Mouse (Mus musculus) neural tube, embryonic 13.5 days (tissue): ENCODE results near the gene Gm20538. TPM values are rescaled to one million over a fixed set of nuclear protein-coding genes. Genes with fewer than 3 reads are reported as not detected.

Experiments used
- ATAC-seq: fragments of 200-750 bp; cut with Nextera tagmentation; 2 replicates; pipeline ENCODE4 v1.8.0; 2017; ENCODE audit warnings: low read depth, mild to moderate bottlenecking, moderate TSS enrichment, moderate library complexity
- H3K27ac ChIP-seq: fragments of 300-500 bp; sonication (generic); replicated peaks from 2 replicates; pipeline ENCODE4 v1.5.1; 2015; ENCODE audit warnings: moderate library complexity, mild to moderate bottlenecking, inconsistent platforms
- H3K27me3 ChIP-seq: fragments of 300-500 bp; sonication (generic); 2 replicates; pipeline ENCODE4 v1.6.1; 2015; ENCODE audit warnings: mild to moderate bottlenecking, inconsistent platforms
- H3K36me3 ChIP-seq: fragments of 300-500 bp; sonication (generic); 2 replicates; pipeline ENCODE4 v1.6.1; 2015; ENCODE audit warnings: mild to moderate bottlenecking, inconsistent platforms
- H3K4me1 ChIP-seq: fragments of 300-500 bp; sonication (generic); replicated peaks from 2 replicates; pipeline ENCODE4 v1.6.1; 2015; ENCODE audit warnings: inconsistent platforms
- H3K4me2 ChIP-seq: fragments of 300-500 bp; sonication (generic); 2 replicates; pipeline ENCODE4 v1.6.1; 2015; ENCODE audit warnings: inconsistent platforms, mild to moderate bottlenecking, moderate library complexity
- H3K4me3 ChIP-seq: fragments of 300-500 bp; sonication (generic); 2 replicates; pipeline ENCODE4 v1.5.1; 2015; ENCODE audit warnings: mild to moderate bottlenecking, inconsistent platforms
- H3K9ac ChIP-seq: fragments of 300-500 bp; sonication (generic); 2 replicates; pipeline ENCODE4 v1.6.1; 2015; ENCODE audit warnings: moderate library complexity, mild to moderate bottlenecking, inconsistent platforms
- H3K9me3 ChIP-seq: fragments of 300-500 bp; sonication (generic); 2 replicates; pipeline ENCODE4 v1.6.1; 2016; ENCODE audit warnings: inconsistent platforms
- WGBS: fragments of 180-500 bp; shearing (Covaris S2); methylation state at CpG from one replicate; pipeline ENCODE4 v1.1.7; 2015; 5-methylcytosine and 5-hydroxymethylcytosine counted together
- polyA plus RNA-seq: library from polyadenylated mRNA; unstranded; fragments of >200 nt; fragmentation: Nextera tagmentation; extraction: Ambion mirVana; gene quantifications from 2 replicates; pipeline ENCODE4 v1.2.1, GENCODE M21; 2015

Gene Gm20538
- not detected in 2 replicates for polyA plus RNA-seq

DNA sequence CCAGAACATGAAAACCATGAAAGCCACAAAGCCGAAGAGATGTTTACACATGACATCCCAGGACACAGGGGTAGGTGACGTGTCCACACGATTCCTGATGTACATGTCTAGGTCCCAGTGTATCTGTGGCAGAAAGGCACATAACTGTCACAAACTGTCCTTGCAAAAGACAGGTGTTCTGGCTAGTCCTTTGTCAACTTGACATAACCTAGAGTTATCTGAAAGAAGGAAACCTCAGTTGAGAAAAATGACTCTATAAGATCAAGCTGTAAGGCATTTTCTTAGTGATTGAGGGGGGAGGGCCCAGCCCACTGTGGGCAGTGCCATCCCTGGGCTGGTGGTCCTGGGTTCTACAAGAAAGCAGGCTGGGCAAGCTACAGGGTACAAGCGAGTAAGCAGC lies at the start of gene Gm20538:
Gene Gm20538, minus strand, starts transcription at position 101 of the 400 bp plus-strand sequence.
- Histone ChIP-seq H3K4me1 (peaks cover 37% of the 10 kb centered on the region), H3K4me2 (peak within 1 kb of the TSS; percentile 81), H3K27me3 (peaks cover under 1% of the 10 kb centered on the region; the same call in 1 of the 2 replicates), H3K4me3 (peak within 1 kb of the TSS; percentile 90), H3K27ac (no peak within 1 kb of the TSS), H3K36me3 (peaks cover 59% of the 10 kb centered on the region), H3K9me3 (no peaks in the 10 kb centered on the region), H3K9ac (peak within 1 kb of the TSS; percentile 93; the same call in 1 of the 2 replicates)
- WGBS = 96% methylated on average over 4 of the region's 4 CpGs
- ATAC-seq = no peak

DNA sequence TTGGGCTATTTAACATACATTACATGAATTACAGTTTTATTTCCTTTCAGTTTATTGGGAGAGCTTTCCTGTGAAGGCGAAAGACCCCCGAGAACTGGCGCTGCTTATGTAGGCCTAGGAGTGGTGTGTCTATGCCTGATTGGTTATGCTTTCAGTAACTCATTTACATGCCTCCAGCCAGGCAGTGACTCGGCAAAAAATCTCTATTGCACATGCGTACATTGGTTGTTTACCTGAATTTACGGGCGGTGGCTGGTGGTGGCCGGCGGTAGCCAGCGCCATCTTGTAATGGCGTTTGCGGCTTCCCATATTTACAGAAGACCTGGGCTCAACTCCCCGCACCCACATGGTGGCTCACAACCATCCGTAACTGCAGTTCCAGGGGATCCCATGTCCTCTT lies 41.5 kb upstream of the Gm20538 start:
- Histone ChIP-seq H3K9ac (no peak overlapping the region), H3K36me3 (no peaks in the 10 kb centered on the region), H3K4me2 (no peak overlapping the region), H3K27ac (no peak overlapping the region), H3K4me1 (peaks cover 17% of the 10 kb centered on the region), H3K27me3 (no peaks in the 10 kb centered on the region), H3K4me3 (no peak overlapping the region), H3K9me3 (no peaks in the 10 kb centered on the region)
- WGBS = 94% methylated on average over 14 of the region's 14 CpGs
- ATAC-seq = no peak

DNA sequence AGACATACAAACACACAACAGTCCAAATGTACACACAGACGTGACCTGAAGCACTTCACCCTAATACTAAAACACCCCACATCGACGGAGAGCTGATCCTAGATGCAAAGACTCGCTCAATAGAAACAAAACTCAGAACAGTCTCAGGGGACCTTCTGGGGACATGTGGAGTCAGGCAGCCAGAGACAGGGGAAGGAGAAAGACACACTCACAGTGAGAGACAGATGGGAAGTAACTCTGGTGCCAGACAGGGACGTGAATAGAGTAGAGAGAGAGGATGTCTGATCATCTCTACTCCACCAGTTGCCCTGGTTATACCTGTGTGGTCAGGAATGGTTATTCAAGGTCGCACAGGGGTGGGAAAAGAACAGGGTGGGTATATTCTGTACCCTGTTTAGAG lies 39.0 kb upstream of the Gm20538 start:
- no peaks in the 10 kb centered on the region for H3K9me3 ChIP-seq
- peak overlapping the region; percentile 83 for H3K27ac ChIP-seq
- whole genome bisulfite sequencing = 57% methylated on average over 6 of the region's 6 CpGs
- ATAC-seq = no peak
- H3K36me3 ChIP-seq = no peaks in the 10 kb centered on the region
- no peak overlapping the region for H3K4me2 ChIP-seq
- H3K4me3 ChIP-seq = no peak overlapping the region
- H3K27me3 ChIP-seq = peaks cover 16% of the 10 kb centered on the region; the same call in 1 of the 2 replicates
- peaks cover 17% of the 10 kb centered on the region for H3K4me1 ChIP-seq
- H3K9ac ChIP-seq = 0 out of 2 replicates have a peak overlapping the region, but pooled peaks have one; percentile 13

GRCm38 (mm10) chr19:44590992-44591391 lies 38.4 kb upstream of the Gm20538 start:
- no peaks in the 10 kb centered on the region for H3K9me3 ChIP-seq
- no peak overlapping the region for H3K4me3 ChIP-seq
- peaks cover 17% of the 10 kb centered on the region for H3K4me1 ChIP-seq
- no peak overlapping the region for H3K9ac ChIP-seq
- no peak overlapping the region for H3K4me2 ChIP-seq
- H3K36me3 ChIP-seq = no peaks in the 10 kb centered on the region
- peak overlapping the region; percentile 83 for H3K27ac ChIP-seq
- WGBS = 76% methylated on average over 18 of the region's 18 CpGs
- peak; percentile 57; the same call in 1 of the 2 replicates for ATAC-seq
- H3K27me3 ChIP-seq = peaks cover 22% of the 10 kb centered on the region

- Histone ChIP-seq H3K4me2 (no peak overlapping the region), H3K27ac (no peak overlapping the region), H3K27me3 (peaks cover 35% of the 10 kb centered on the region), H3K9ac (no peak overlapping the region), H3K4me3 (no peak overlapping the region), H3K36me3 (no peaks in the 10 kb centered on the region), H3K9me3 (no peaks in the 10 kb centered on the region), H3K4me1 (peaks cover 17% of the 10 kb centered on the region)
- 59% methylated on average over 7 of the region's 7 CpGs for WGBS
- ATAC-seq = no peak
Measured at GRCm38 (mm10) chr19:44589591-44590223, 37.1 kb upstream of the Gm20538 start.

DNA sequence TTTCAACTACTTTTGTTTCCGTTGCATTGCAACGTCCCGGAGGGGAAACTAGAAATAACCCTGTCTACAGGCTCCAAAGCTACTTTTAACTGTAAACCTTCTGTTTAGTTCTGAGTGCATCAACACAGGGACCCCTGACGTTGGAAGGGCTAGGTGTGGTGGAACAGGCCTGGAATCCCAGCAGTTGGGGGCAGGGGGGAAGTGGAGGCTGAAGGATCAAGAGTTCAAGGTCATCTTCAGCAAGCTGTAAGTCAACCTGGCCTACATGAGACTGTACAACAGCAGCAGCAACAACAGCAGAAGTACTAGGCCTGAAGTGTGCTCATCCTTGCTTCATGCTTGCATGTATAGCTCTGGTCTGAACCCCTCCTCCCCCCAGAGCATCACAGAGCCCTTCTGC lies 35.4 kb upstream of the Gm20538 start:
- Histone ChIP-seq H3K27ac (no peak overlapping the region), H3K9ac (no peak overlapping the region), H3K36me3 (no peaks in the 10 kb centered on the region), H3K9me3 (no peaks in the 10 kb centered on the region), H3K4me2 (no peak overlapping the region), H3K4me3 (no peak overlapping the region), H3K4me1 (peaks cover 17% of the 10 kb centered on the region), H3K27me3 (peaks cover 48% of the 10 kb centered on the region)
- no peak for ATAC-seq
- WGBS = 37% methylated on average over 4 of the region's 4 CpGs

DNA sequence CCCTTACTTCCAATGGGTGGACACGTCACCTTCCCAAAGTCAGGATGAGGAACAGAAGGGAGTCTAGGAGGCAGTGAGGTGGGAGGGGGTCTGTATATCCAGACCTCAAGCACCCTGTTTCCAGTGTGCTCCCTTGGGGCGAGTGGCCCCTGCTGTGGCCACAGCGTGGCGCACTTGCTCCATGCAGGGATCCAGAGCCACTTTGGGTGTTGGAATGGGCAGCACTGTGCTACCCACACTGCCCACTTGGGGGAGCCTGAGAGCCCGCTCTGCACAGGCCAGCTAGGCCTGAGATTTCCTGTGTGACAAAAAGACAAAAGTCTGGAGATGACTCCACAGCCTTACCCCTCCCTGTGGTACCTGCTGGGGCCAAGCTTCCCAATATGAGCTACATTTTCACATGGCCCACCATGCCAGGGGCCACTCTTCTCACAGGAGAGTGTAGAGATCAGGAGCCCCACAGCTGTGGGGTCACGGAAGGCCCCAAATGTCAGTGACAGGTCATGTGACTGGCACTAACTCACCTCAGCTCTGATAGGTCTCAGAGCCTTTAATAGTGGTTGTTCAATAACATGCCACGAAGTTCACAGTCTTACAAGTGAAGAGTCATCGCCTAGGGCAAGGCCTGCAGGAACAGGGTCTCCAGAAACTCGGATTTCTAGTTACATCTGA lies 30.1 kb upstream of the Gm20538 start:
- Histone ChIP-seq H3K4me1 (peaks cover 4% of the 10 kb centered on the region; the same call in 1 of the 2 replicates), H3K27ac (no peak overlapping the region), H3K27me3 (peaks cover 41% of the 10 kb centered on the region), H3K9ac (peak overlapping the region; percentile 26; the same call in 1 of the 2 replicates), H3K9me3 (no peaks in the 10 kb centered on the region), H3K36me3 (no peaks in the 10 kb centered on the region), H3K4me3 (no peak overlapping the region), H3K4me2 (no peak overlapping the region)
- 34% methylated on average over 9 of the region's 9 CpGs for WGBS
- peak; percentile 85 for ATAC-seq

DNA sequence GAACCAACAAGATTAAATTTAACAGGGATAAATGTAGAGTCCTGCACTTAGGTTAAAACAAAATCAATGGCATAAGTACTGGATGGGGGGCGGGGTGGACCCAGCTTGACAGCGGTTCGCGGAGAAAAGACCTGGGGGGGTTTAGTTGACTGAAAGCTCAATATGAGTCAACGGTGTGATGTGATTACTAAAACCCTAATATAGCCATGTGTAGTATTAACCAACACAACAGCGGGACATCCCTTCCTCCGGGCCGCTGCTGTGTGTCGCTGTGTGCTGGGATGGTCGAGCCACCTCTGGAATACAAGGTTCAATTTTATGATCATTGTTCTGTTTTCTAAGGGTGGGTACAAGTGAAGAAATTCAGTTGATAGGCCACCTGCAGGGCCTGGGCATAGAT lies 29.5 kb upstream of the Gm20538 start:
- Histone ChIP-seq H3K4me1 (peaks cover 4% of the 10 kb centered on the region; the same call in 1 of the 2 replicates), H3K4me3 (no peak overlapping the region), H3K27ac (no peak overlapping the region), H3K9ac (0 out of 2 replicates have a peak overlapping the region, but pooled peaks have one; percentile 26), H3K4me2 (no peak overlapping the region), H3K36me3 (0 out of 2 replicates have a peak, but pooled peaks cover 4% of the 10 kb centered on the region), H3K9me3 (no peaks in the 10 kb centered on the region), H3K27me3 (peaks cover 35% of the 10 kb centered on the region)
- ATAC-seq = peak; percentile 30; the same call in 1 of the 2 replicates
- WGBS = 81% methylated on average over 10 of the region's 10 CpGs

DNA sequence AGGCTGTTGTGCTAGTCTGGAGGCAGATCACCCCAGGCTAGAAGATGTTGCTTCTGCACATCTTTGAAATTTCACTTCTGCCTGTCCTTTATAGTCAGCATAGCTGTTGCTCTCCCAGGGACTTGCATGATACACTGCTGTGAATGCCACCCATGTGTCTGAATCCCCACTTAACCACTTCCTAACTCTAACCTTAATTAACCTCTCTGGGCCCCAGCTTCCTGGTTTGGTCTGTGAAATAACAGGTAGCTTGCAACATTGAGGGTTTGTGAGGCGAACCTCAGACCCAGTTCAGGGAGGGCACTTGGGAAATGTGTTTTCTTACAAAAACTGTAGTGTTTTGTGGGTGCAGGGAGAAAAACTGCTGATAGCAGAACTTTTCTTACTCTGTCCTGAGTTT lies 25.4 kb upstream of the Gm20538 start:
- Histone ChIP-seq H3K9me3 (no peaks in the 10 kb centered on the region), H3K4me2 (no peak overlapping the region), H3K36me3 (peaks cover 33% of the 10 kb centered on the region), H3K4me1 (peaks cover 4% of the 10 kb centered on the region; the same call in 1 of the 2 replicates), H3K27me3 (peaks cover 2% of the 10 kb centered on the region; the same call in 1 of the 2 replicates), H3K4me3 (no peak overlapping the region), H3K9ac (no peak overlapping the region), H3K27ac (no peak overlapping the region)
- WGBS = 83% methylated on average over 1 of the region's 1 CpGs
- ATAC-seq = no peak

- H3K27me3 ChIP-seq = no peaks in the 10 kb centered on the region
- H3K4me3 ChIP-seq = no peak overlapping the region
- H3K4me1 ChIP-seq = no peaks in the 10 kb centered on the region
- peaks cover 51% of the 10 kb centered on the region for H3K36me3 ChIP-seq
- no peak for ATAC-seq
- no peak overlapping the region for H3K9ac ChIP-seq
- WGBS = 76% methylated on average over 7 of the region's 7 CpGs
- H3K4me2 ChIP-seq = no peak overlapping the region
- no peaks in the 10 kb centered on the region for H3K9me3 ChIP-seq
- H3K27ac ChIP-seq = no peak overlapping the region
Measured at GRCm38 (mm10) chr19:44576275-44576674, 23.6 kb upstream of the Gm20538 start.

GRCm38 (mm10) chr19:44567763-44568162 lies 15.1 kb upstream of the Gm20538 start:
- WGBS = 90% methylated on average over 3 of the region's 3 CpGs
- ATAC-seq = no peak

DNA sequence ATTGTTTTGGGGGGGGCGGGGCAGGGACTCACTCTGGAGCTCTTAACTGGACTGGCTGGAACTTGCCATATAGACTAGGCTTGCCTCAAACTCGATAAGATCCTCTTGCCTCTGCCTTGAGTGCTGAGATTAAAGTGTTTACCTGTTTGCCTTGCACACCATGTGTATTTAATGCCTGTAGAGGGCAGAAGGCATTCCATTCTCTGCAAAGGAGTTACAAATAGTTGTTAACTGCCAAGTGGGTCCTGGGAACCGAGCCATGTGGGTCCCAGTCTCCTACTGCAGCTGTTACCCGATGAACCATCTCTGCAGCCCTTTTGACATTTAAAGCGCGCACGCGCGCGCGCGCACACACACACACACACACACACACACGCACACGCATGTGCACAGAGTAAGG lies 11.4 kb upstream of the Gm20538 start:
- Histone ChIP-seq H3K4me2 (peak overlapping the region; percentile 75), H3K36me3 (peaks cover 45% of the 10 kb centered on the region), H3K9ac (peak overlapping the region; percentile 78; the same call in 1 of the 2 replicates), H3K4me1 (peaks cover 33% of the 10 kb centered on the region), H3K4me3 (peak overlapping the region; percentile 64; the same call in 1 of the 2 replicates), H3K27ac (no peak overlapping the region), H3K9me3 (no peaks in the 10 kb centered on the region), H3K27me3 (peaks cover 5% of the 10 kb centered on the region)
- ATAC-seq = no peak
- WGBS = 92% methylated on average over 14 of the region's 14 CpGs

More at GRCm38 (mm10) chr19:44567763-44568162, 15.1 kb upstream of the Gm20538 start:
- Histone ChIP-seq H3K4me1 (peaks cover 33% of the 10 kb centered on the region), H3K4me2 (no peak overlapping the region), H3K36me3 (peaks cover 82% of the 10 kb centered on the region), H3K27me3 (no peaks in the 10 kb centered on the region), H3K9me3 (no peaks in the 10 kb centered on the region), H3K27ac (no peak overlapping the region), H3K9ac (no peak overlapping the region), H3K4me3 (no peak overlapping the region)
